Mouse (Mus musculus) neural tube, embryonic 14.5 days (tissue): ENCODE data around the gene Gadd45gip1. TPM values are rescaled to one million over a fixed set of nuclear protein-coding genes. Genes with fewer than 3 reads are reported as not detected.

Source experiments
- ATAC-seq: fragments of 200-750 bp; cut with Nextera tagmentation; 2 replicates; pipeline ENCODE4 v1.8.0; 2017; ENCODE audit warnings: low read depth, mild to moderate bottlenecking, moderate TSS enrichment, moderate library complexity
- H3K27ac ChIP-seq: fragments of 300-500 bp; sonication (generic); 2 replicates; pipeline ENCODE4 v1.5.1; 2014; ENCODE audit warnings: low read depth, mild to moderate bottlenecking, control low read depth, low read length, moderate library complexity, mixed read lengths
- H3K27me3 ChIP-seq: fragments of 300-500 bp; sonication (generic); 2 replicates; pipeline ENCODE4 v1.6.1; 2014; ENCODE audit warnings: low read length; ENCODE audit not compliant: control insufficient read depth, insufficient read depth
- H3K36me3 ChIP-seq: fragments of 300-500 bp; sonication (generic); 2 replicates; pipeline ENCODE4 v1.6.1; 2014; ENCODE audit warnings: low read length, mixed read lengths; ENCODE audit not compliant: control insufficient read depth, insufficient read depth
- H3K4me1 ChIP-seq: fragments of 300-500 bp; sonication (generic); 2 replicates; pipeline ENCODE4 v1.6.1; 2014; ENCODE audit warnings: low read length; ENCODE audit not compliant: control insufficient read depth, insufficient read depth
- H3K4me2 ChIP-seq: fragments of 300-500 bp; sonication (generic); 2 replicates; pipeline ENCODE4 v1.6.1; 2014; ENCODE audit warnings: mild to moderate bottlenecking, low read depth, low read length, control low read depth
- H3K4me3 ChIP-seq: fragments of 300-500 bp; sonication (generic); 2 replicates; pipeline ENCODE4 v1.5.1; 2014; ENCODE audit warnings: low read depth, low read length, control low read depth, mixed read lengths
- H3K9ac ChIP-seq: fragments of 300-500 bp; sonication (generic); replicated peaks from 2 replicates; pipeline ENCODE4 v1.6.1; 2014; ENCODE audit warnings: low read depth, mild to moderate bottlenecking, control low read depth, low read length, mixed read lengths
- H3K9me3 ChIP-seq: fragments of 300-500 bp; sonication (generic); 2 replicates; pipeline ENCODE4 v1.6.1; 2016; ENCODE audit warnings: low read length; ENCODE audit not compliant: control insufficient read depth
- WGBS: fragments of 180-500 bp; shearing (Covaris S2); extraction: QIAGEN DNeasy Blood & Tissue Kit; methylation state at CpG from one replicate; pipeline ENCODE4 v1.1.7; 2014; 5-methylcytosine and 5-hydroxymethylcytosine counted together
- polyA plus RNA-seq: library from polyadenylated mRNA; unstranded; fragments of >200 nt; fragmentation: Nextera tagmentation; extraction: Ambion mirVana; gene quantifications from 2 replicates; pipeline ENCODE4 v1.2.1, GENCODE M21; 2014

Gene Gadd45gip1
- polyA plus RNA-seq, 1 experiment from 2014 or later: 39.8 TPM

GRCm38 (mm10) chr8:84793134-84793533 lies 38.2 kb upstream of the Gadd45gip1 start:
- H3K27me3 ChIP-seq: peaks cover 40% of the 10 kb centered on the region

GRCm38 (mm10) chr8:84793791-84794485 lies 37.4 kb upstream of the Gadd45gip1 start:
- H3K4me2 ChIP-seq: no peak overlapping the region; the same call in 1 of the 2 replicates
- H3K27ac ChIP-seq: peak overlapping the region; percentile 71
- peaks cover 39% of the 10 kb centered on the region for H3K27me3 ChIP-seq
- peaks cover 12% of the 10 kb centered on the region; the same call in 1 of the 2 replicates for H3K4me1 ChIP-seq
- no peaks in the 10 kb centered on the region for H3K36me3 ChIP-seq
- ATAC-seq: peak; percentile 86
- WGBS: 47% methylated on average over 13 of the region's 13 CpGs
- H3K4me3 ChIP-seq: no peak overlapping the region
- no peaks in the 10 kb centered on the region for H3K9me3 ChIP-seq
- H3K9ac ChIP-seq: no peak overlapping the region

More at GRCm38 (mm10) chr8:84793134-84793533, 38.2 kb upstream of the Gadd45gip1 start:
- Histone ChIP-seq H3K9ac (no peak overlapping the region), H3K9me3 (no peaks in the 10 kb centered on the region), H3K4me3 (no peak overlapping the region), H3K27ac (peak overlapping the region; percentile 71), H3K4me1 (peaks cover 12% of the 10 kb centered on the region; the same call in 1 of the 2 replicates), H3K36me3 (no peaks in the 10 kb centered on the region), H3K4me2 (no peak overlapping the region)
- 87% methylated on average over 9 of the region's 9 CpGs for WGBS
- ATAC-seq: no peak

- ATAC-seq: peak; percentile 32; the same call in 1 of the 2 replicates
- Histone ChIP-seq H3K27ac (peak overlapping the region; percentile 71), H3K4me2 (peak overlapping the region; percentile 24; the same call in 1 of the 2 replicates), H3K27me3 (peaks cover 36% of the 10 kb centered on the region), H3K4me1 (peaks cover 12% of the 10 kb centered on the region; the same call in 1 of the 2 replicates), H3K4me3 (no peak overlapping the region), H3K9me3 (no peaks in the 10 kb centered on the region), H3K9ac (0 out of 2 replicates have a peak overlapping the region, but pooled peaks have one; percentile 16), H3K36me3 (no peaks in the 10 kb centered on the region)
- WGBS: 43% methylated on average over 7 of the region's 7 CpGs
Measured at GRCm38 (mm10) chr8:84794486-84794885, 36.8 kb upstream of the Gadd45gip1 start.

- Histone ChIP-seq H3K9ac (no peak overlapping the region; the same call in 1 of the 2 replicates), H3K4me1 (peaks cover 13% of the 10 kb centered on the region; the same call in 1 of the 2 replicates), H3K36me3 (no peaks in the 10 kb centered on the region), H3K4me3 (no peak overlapping the region), H3K27ac (no peak overlapping the region), H3K4me2 (peak overlapping the region; percentile 80; the same call in 1 of the 2 replicates), H3K27me3 (peaks cover 29% of the 10 kb centered on the region), H3K9me3 (no peaks in the 10 kb centered on the region)
- ATAC-seq: no peak
- 74% methylated on average over 15 of the region's 15 CpGs for WGBS
Measured at GRCm38 (mm10) chr8:84797256-84797797, 34.0 kb upstream of the Gadd45gip1 start.

GRCm38 (mm10) chr8:84797971-84798370 lies 33.4 kb upstream of the Gadd45gip1 start:
- Histone ChIP-seq H3K4me1 (peaks cover 13% of the 10 kb centered on the region; the same call in 1 of the 2 replicates), H3K27me3 (peaks cover 30% of the 10 kb centered on the region), H3K9me3 (no peaks in the 10 kb centered on the region), H3K27ac (no peak overlapping the region), H3K9ac (no peak overlapping the region), H3K4me3 (peak overlapping the region; percentile 66), H3K4me2 (peak overlapping the region; percentile 80), H3K36me3 (no peaks in the 10 kb centered on the region)
- no peak for ATAC-seq
- 66% methylated on average over 6 of the region's 6 CpGs for WGBS

GRCm38 (mm10) chr8:84798446-84799135 lies 32.7 kb upstream of the Gadd45gip1 start:
- Histone ChIP-seq H3K27me3 (peaks cover 30% of the 10 kb centered on the region), H3K9ac (peak overlapping the region; percentile 82), H3K4me3 (peak overlapping the region; percentile 66), H3K4me2 (peak overlapping the region; percentile 80), H3K4me1 (peaks cover 13% of the 10 kb centered on the region; the same call in 1 of the 2 replicates), H3K9me3 (no peaks in the 10 kb centered on the region), H3K27ac (peak overlapping the region; percentile 82), H3K36me3 (no peaks in the 10 kb centered on the region)
- ATAC-seq: no peak
- 41% methylated on average over 10 of the region's 10 CpGs for WGBS

GRCm38 (mm10) chr8:84799136-84799931 lies 32.0 kb upstream of the Gadd45gip1 start:
- H3K36me3 ChIP-seq: no peaks in the 10 kb centered on the region
- H3K4me2 ChIP-seq: peak overlapping the region; percentile 80
- peaks cover 13% of the 10 kb centered on the region; the same call in 1 of the 2 replicates for H3K4me1 ChIP-seq
- no peak for ATAC-seq
- H3K4me3 ChIP-seq: peak overlapping the region; percentile 66
- peak overlapping the region; percentile 82 for H3K27ac ChIP-seq
- peak overlapping the region; percentile 82 for H3K9ac ChIP-seq
- no peaks in the 10 kb centered on the region for H3K9me3 ChIP-seq
- peaks cover 30% of the 10 kb centered on the region for H3K27me3 ChIP-seq
- WGBS: under 1% methylated on average over 55 of the region's 108 CpGs
